15 mouse cellular contexts compared by ENCODE assay signal in genomic region chr2:71749367-71750086, GRCm38 (mm10). TPM values are rescaled to one million over a fixed set of nuclear protein-coding genes. Genes with fewer than 3 reads are reported as not detected.
A peak's percentile ranks its signal among the peaks of the same experiment; 100 is the strongest.
DNase-seq lines count a peak whose midpoint lies in the region; ATAC-seq lines count a peak whose summit lies in the region.
"Had no signal": no experiment of that assay in that cellular context is flagged by ENCODE, and none has a peak within 500 bp of the region (broad histone marks: within the 10 kb centered on the region; RNA-seq: fewer than 3 reads in every experiment).

No protein-coding gene starts in this region.

- no peak for ATAC-seq in midbrain, embryonic 12.5 days (ENCODE audit: low FRiP score, low read depth)

- WGBS in hindbrain, embryonic 10.5 days: 40% methylated on average over 13 of the region's 13 CpGs
- WGBS in midbrain, embryonic 12.5 days: 24% methylated on average over 13 of the region's 13 CpGs

- peaks cover 39% of the 10 kb centered on the region for H3K27me3 ChIP-seq in hindbrain, embryonic 10.5 days (ENCODE audit: insufficient read depth, poor library complexity, severe bottlenecking)
- H3K27me3 ChIP-seq in midbrain, embryonic 12.5 days: peaks cover 23% of the 10 kb centered on the region

- H3K36me3 ChIP-seq in hindbrain, embryonic 10.5 days: no peaks in the 10 kb centered on the region
- no peaks in the 10 kb centered on the region for H3K36me3 ChIP-seq in midbrain, embryonic 12.5 days
- H3K36me3 ChIP-seq: G1E; limb, embryonic 10.5 days had no signal

- H3K9ac ChIP-seq in midbrain, embryonic 12.5 days (replicated peaks): no peak overlapping the region; the same call in 1 of the 2 replicates

- H3K4me2 ChIP-seq in midbrain, embryonic 12.5 days (replicated peaks): peak overlapping the region; percentile 44

- peak; percentile 39 for DNase-seq in ES-CJ7 (ENCODE audit: low read depth, low spot score)
- peak; percentile 77 for DNase-seq in embryo, embryonic 10.5 days (ENCODE audit: low spot score)
- peak; percentile 31 for DNase-seq in hindbrain, embryonic 10.5 days (ENCODE audit: low spot score)
- DNase-seq in cerebellum, postnatal 14 days: no peak
- DNase-seq in urinary bladder, postnatal 10 days (ENCODE audit: low spot score): no peak
- DNase-seq in left cerebral cortex, adult 11 months (ENCODE audit: low spot score): no peak
- no peak for DNase-seq in spleen, adult 18-20 months
- DNase-seq: adrenal gland, postnatal 25 days; cerebellum, postnatal 36 days; kidney, postnatal 25 days; right cerebral cortex, postnatal 4 days; thymus, postnatal 25 days had no signal

- H3K4me1 ChIP-seq in hindbrain, embryonic 10.5 days (replicated peaks): peaks cover 52% of the 10 kb centered on the region
- peaks cover 43% of the 10 kb centered on the region for H3K4me1 ChIP-seq in midbrain, embryonic 12.5 days

- no peaks in the 10 kb centered on the region for H3K9me3 ChIP-seq in hindbrain, embryonic 10.5 days
- no peaks in the 10 kb centered on the region for H3K9me3 ChIP-seq in midbrain, embryonic 12.5 days
- H3K9me3 ChIP-seq: G1E; limb, embryonic 10.5 days had no signal

- peak overlapping the region; percentile 27; the same call in 1 of the 2 replicates for H3K4me3 ChIP-seq in hindbrain, embryonic 10.5 days
- H3K4me3 ChIP-seq in midbrain, embryonic 12.5 days: peak overlapping the region; percentile 18; the same call in 1 of the 2 replicates
- H3K4me3 ChIP-seq: limb, embryonic 10.5 days had no signal

- H3K27ac ChIP-seq in hindbrain, embryonic 10.5 days: peak overlapping the region; percentile 72
- peak overlapping the region; percentile 58 for H3K27ac ChIP-seq in midbrain, embryonic 12.5 days (replicated peaks)
- H3K27ac ChIP-seq: limb, embryonic 10.5 days had no signal

RNA-seq across cellular contexts. Expression of gene Itga6, which starts 4.1 kb away (rescaled TPM):
- 19.5 and 28.0 TPM in 2 replicates for polyA plus RNA-seq in hindbrain, embryonic 10.5 days (2016; fragmentation: Nextera tagmentation; extraction: Ambion mirVana)
- polyA plus RNA-seq in midbrain, embryonic 12.5 days (2016; fragmentation: Nextera tagmentation; extraction: Ambion mirVana): 23.2 and 26.5 TPM in 2 replicates

Comparison
In these comparisons a context has a peak if more than half of its experiments do, and no peak if none do; other contexts are left out.
1. DNase-seq: peak in ES-CJ7 (single experiment), embryo, embryonic 10.5 days (single experiment) and hindbrain, embryonic 10.5 days (single experiment); none in cerebellum, postnatal 14 days (0 of 2), urinary bladder, postnatal 10 days (single experiment), left cerebral cortex, adult 11 months (single experiment) and spleen, adult 18-20 months (0 of 2).